In the genomic region with DNA sequence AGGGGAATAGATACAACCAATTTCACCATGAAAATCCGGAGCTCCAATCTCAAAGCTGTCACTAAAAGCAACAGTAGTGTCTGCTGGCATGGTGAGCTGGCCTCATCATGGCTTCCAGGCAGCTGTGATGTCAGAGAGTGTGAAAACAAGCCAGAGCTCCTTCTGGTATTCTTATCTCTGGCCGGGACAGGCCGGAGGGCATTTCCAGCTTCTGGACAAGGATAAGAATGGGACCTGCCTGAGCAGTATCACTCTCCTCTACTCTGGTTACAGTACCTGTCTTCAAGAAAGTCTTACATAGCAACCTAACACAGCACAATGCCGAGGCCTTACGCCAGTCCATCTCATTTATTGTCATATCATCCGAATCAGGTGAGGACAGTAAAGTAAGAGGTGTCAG, we compare ENCODE assay signal across 27 mouse cellular contexts. TPM values are rescaled to one million over a fixed set of nuclear protein-coding genes. Genes with fewer than 3 reads are reported as not detected.
DNase-seq lines count a peak whose midpoint lies in the region; ATAC-seq and TF ChIP-seq lines count a peak whose summit lies in the region.
"Had no signal": no experiment of that assay in that cellular context is flagged by ENCODE, and none has a peak within 500 bp of the region (broad histone marks: within the 10 kb centered on the region; RNA-seq: fewer than 3 reads in every experiment).

No protein-coding gene starts in this region.

- no peak overlapping the region for H3K4me3 ChIP-seq in heart, embryonic 11.5 days (ENCODE audit: low read depth, low read length)
- no peak overlapping the region for H3K4me3 ChIP-seq in heart, adult 2 months
- H3K4me3 ChIP-seq in limb, embryonic 13.5 days, result no peak overlapping the region
- no peak overlapping the region for H3K4me3 ChIP-seq in limb, embryonic 10.5 days
- peak overlapping the region in 1 of 2 experiments; percentile 4; a peak in 2 of 4 replicates for H3K4me3 ChIP-seq in ES-E14 (ENCODE audit: insufficient read depth in 1 of 2, low read depth in 1 of 2, low read length in 2 of 2, poor library complexity in 1 of 2, severe bottlenecking in 1 of 2)
- H3K4me3 ChIP-seq in embryonic facial prominence, embryonic 10.5 days, result no peak overlapping the region
- H3K4me3 ChIP-seq: forebrain, embryonic 13.5 days; gastrocnemius, adult 2 months; layer of hippocampus, adult 2 months; left cerebral cortex, adult 2 months; neural tube, embryonic 13.5 days had no signal

- no peaks in the 10 kb centered on the region for H3K9me3 ChIP-seq in heart, embryonic 11.5 days (replicated peaks; ENCODE audit: control insufficient read depth, low read length)
- no peaks in the 10 kb centered on the region for H3K9me3 ChIP-seq in limb, embryonic 13.5 days
- H3K9me3 ChIP-seq in limb, embryonic 10.5 days (replicated peaks), result no peaks in the 10 kb centered on the region
- no peaks in the 10 kb centered on the region for H3K9me3 ChIP-seq in ES-E14 (ENCODE audit: control insufficient read depth, insufficient read depth, low read depth, low read length)
- no peaks in the 10 kb centered on the region for H3K9me3 ChIP-seq in embryonic facial prominence, embryonic 10.5 days
- H3K9me3 ChIP-seq: forebrain, embryonic 13.5 days; neural tube, embryonic 13.5 days had no signal

- ATAC-seq in heart, embryonic 11.5 days (replicated peaks; ENCODE audit: insufficient number of reproducible peaks, low FRiP score, low TSS enrichment), result peak; percentile 76
- ATAC-seq in limb, embryonic 13.5 days (ENCODE audit: low FRiP score, low read depth), result no peak
- ATAC-seq: forebrain, embryonic 13.5 days had no signal

- H3K27me3 ChIP-seq in heart, embryonic 11.5 days (ENCODE audit: control insufficient read depth, insufficient read depth, low read length), result no peaks in the 10 kb centered on the region
- no peaks in the 10 kb centered on the region for H3K27me3 ChIP-seq in heart, adult 2 months (ENCODE audit: control insufficient read depth, insufficient read depth, low read length)
- H3K27me3 ChIP-seq in limb, embryonic 13.5 days, result no peaks in the 10 kb centered on the region
- no peaks in the 10 kb centered on the region for H3K27me3 ChIP-seq in limb, embryonic 10.5 days (ENCODE audit: low read depth, poor library complexity, severe bottlenecking)
- no peaks in the 10 kb centered on the region for H3K27me3 ChIP-seq in embryonic facial prominence, embryonic 10.5 days (replicated peaks; ENCODE audit: low read depth, poor library complexity, severe bottlenecking)
- H3K27me3 ChIP-seq: forebrain, embryonic 13.5 days; neural tube, embryonic 13.5 days had no signal

- no peaks in the 10 kb centered on the region for H3K79me2 ChIP-seq in heart, adult 2 months (replicated peaks; ENCODE audit: control insufficient read depth, insufficient read depth, low read length)

- no peak for TF ChIP-seq CTCF in heart, adult 2 months (IDR thresholded peaks at IDR 0.05)

- peak overlapping the region; percentile 12; the same call in 1 of the 2 replicates for H3K4me2 ChIP-seq in heart, embryonic 11.5 days
- H3K4me2 ChIP-seq in limb, embryonic 13.5 days (replicated peaks), result no peak overlapping the region
- H3K4me2 ChIP-seq: forebrain, embryonic 13.5 days; hindbrain, embryonic 14.5 days; midbrain, embryonic 11.5 days; neural tube, embryonic 13.5 days had no signal

- intact Hi-C loops in heart, adult 2 months (cut with DNase I), result no loop called here
- intact Hi-C loops in heart, postnatal 10 days (cut with DNase I), result no loop called here

- H3K9ac ChIP-seq in heart, embryonic 11.5 days (ENCODE audit: low read depth, low read length), result no peak overlapping the region
- H3K9ac ChIP-seq in heart, adult 2 months (ENCODE audit: low read depth, low read length), result no peak overlapping the region
- 0 out of 2 replicates have a peak overlapping the region, but pooled peaks have one; percentile 13 for H3K9ac ChIP-seq in limb, embryonic 13.5 days
- peak overlapping the region; percentile 50; the same call in 1 of the 2 replicates for H3K9ac ChIP-seq in ES-E14 (ENCODE audit: insufficient read depth, low read depth, low read length, poor library complexity, severe bottlenecking)
- H3K9ac ChIP-seq: forebrain, embryonic 13.5 days; hindbrain, embryonic 14.5 days; liver, embryonic 14.5 days; neural tube, embryonic 13.5 days had no signal

- 32% methylated on average over 6 of the region's 6 CpGs for WGBS in heart, embryonic 11.5 days (ENCODE audit: insufficient replicate concordance)
- 33% methylated on average over 6 of the region's 6 CpGs for WGBS in heart, adult 2 months
- WGBS in limb, embryonic 13.5 days, result 83% methylated on average over 6 of the region's 6 CpGs
- 78% methylated on average over 6 of the region's 6 CpGs for WGBS in limb, embryonic 10.5 days
- 84% methylated on average over 6 of the region's 6 CpGs for WGBS in embryonic facial prominence, embryonic 10.5 days

- H3K4me1 ChIP-seq in heart, embryonic 11.5 days (ENCODE audit: control insufficient read depth, insufficient read depth, low read length), result peaks cover 21% of the 10 kb centered on the region
- no peaks in the 10 kb centered on the region for H3K4me1 ChIP-seq in heart, adult 2 months (ENCODE audit: control insufficient read depth, insufficient read depth, low read length)
- peaks cover 4% of the 10 kb centered on the region; the same call in 1 of the 2 replicates for H3K4me1 ChIP-seq in limb, embryonic 13.5 days
- peaks cover 10% of the 10 kb centered on the region for H3K4me1 ChIP-seq in limb, embryonic 10.5 days
- H3K4me1 ChIP-seq in ES-E14 (ENCODE audit: control insufficient read depth in 2 of 2, insufficient read depth in 2 of 2, low read length in 2 of 2, poor library complexity in 1 of 2), result peaks cover 5 to 21% of the 10 kb centered on the region in 2 experiments
- H3K4me1 ChIP-seq in embryonic facial prominence, embryonic 10.5 days, result peaks cover 24% of the 10 kb centered on the region

- DNase-seq in heart, adult 2 months, result no peak
- DNase-seq in limb, embryonic 10.5 days (ENCODE audit: low spot score), result no peak
- DNase-seq in ES-E14 (ENCODE audit: low read depth, low spot score), result no peak
- DNase-seq in heart, postnatal 10 days, result peak; percentile 24 to 26
- DNase-seq in thymus, postnatal 14 days, result no peak
- no peak for DNase-seq in embryonic facial prominence, embryonic 10.5 days (ENCODE audit: low spot score)
- DNase-seq: adrenal gland, adult 8-10 months; cerebellum, adult 2 months; cerebellum, postnatal 25 days; gastrocnemius, adult 2 months; gastrocnemius, postnatal 36 days; kidney, adult 2 months; kidney, postnatal 36 days; lung, adult 2 months; lung, postnatal 10 days; right cerebral cortex, postnatal 4 days; thymus, adult 2 months; thymus, postnatal 4 days had no signal

- TF ChIP-seq EP300 in heart, adult 2 months (IDR thresholded peaks at IDR 0.05; ENCODE audit: insufficient read depth, low read depth, low read length), result no peak

- in situ Hi-C loops in ES-E14 (cut with MboI; ENCODE audit: low sequenced_read_pairs in 2 of 2, unreplicated experiment in 2 of 2), result loop anchor here in 1 of 2 experiments (25.0 kb wide), 1 partner anchor 392 kb away; no protein-coding TSS in a partner anchor

- no peaks in the 10 kb centered on the region for H3K36me3 ChIP-seq in heart, embryonic 11.5 days (ENCODE audit: control insufficient read depth, insufficient read depth, low read length)
- no peaks in the 10 kb centered on the region for H3K36me3 ChIP-seq in heart, adult 2 months (ENCODE audit: control insufficient read depth, insufficient read depth, low read length)
- H3K36me3 ChIP-seq in limb, embryonic 13.5 days, result no peaks in the 10 kb centered on the region
- H3K36me3 ChIP-seq in limb, embryonic 10.5 days, result no peaks in the 10 kb centered on the region
- no peaks in the 10 kb centered on the region for H3K36me3 ChIP-seq in ES-E14 (ENCODE audit: control insufficient read depth, insufficient read depth, low read length, poor library complexity, severe bottlenecking)
- H3K36me3 ChIP-seq in embryonic facial prominence, embryonic 10.5 days (replicated peaks), result no peaks in the 10 kb centered on the region
- H3K36me3 ChIP-seq: neural tube, embryonic 13.5 days had no signal

- H3K27ac ChIP-seq in heart, embryonic 11.5 days (ENCODE audit: low read depth, low read length), result peak overlapping the region; percentile 23
- H3K27ac ChIP-seq in heart, adult 2 months, result no peak overlapping the region
- H3K27ac ChIP-seq in limb, embryonic 13.5 days, result no peak overlapping the region
- no peak overlapping the region for H3K27ac ChIP-seq in limb, embryonic 10.5 days
- peak overlapping the region; percentile 99; the same call in 1 of the 2 replicates for H3K27ac ChIP-seq in ES-E14 (ENCODE audit: insufficient read depth, low read depth, low read length, poor library complexity, severe bottlenecking)
- H3K27ac ChIP-seq in embryonic facial prominence, embryonic 10.5 days (replicated peaks), result no peak overlapping the region
- H3K27ac ChIP-seq: forebrain, embryonic 13.5 days; gastrocnemius, adult 2 months; hindbrain, embryonic 14.5 days; layer of hippocampus, adult 2 months; left cerebral cortex, adult 2 months; liver, embryonic 14.5 days; neural tube, embryonic 13.5 days had no signal

- TF ChIP-seq POLR2A in heart, adult 2 months (IDR thresholded peaks at IDR 0.05; ENCODE audit: insufficient read depth, low read depth, low read length), result no peak

TF ChIP-seq in ES-E14, 5 proteins besides CTCF, POLR2A, EP300 and RAD21 (continues in another document):
- TF ChIP-seq ZC3H11A (IDR thresholded peaks at IDR 0.05; ENCODE audit: borderline replicate concordance, low read depth, low read length), result no peak
- no peak for TF ChIP-seq HCFC1 (IDR thresholded peaks at IDR 0.05; ENCODE audit: borderline replicate concordance, insufficient read depth, low read length)
- TF ChIP-seq MAFK (IDR thresholded peaks at IDR 0.05; ENCODE audit: insufficient read depth, low read depth, low read length), result no peak

RNA-seq across cellular contexts. Expression of a gene that starts 5.4 kb away (rescaled TPM):
- polyA plus RNA-seq in heart, embryonic 11.5 days (2014; fragmentation: Nextera tagmentation; extraction: Ambion mirVana), result 15.7 and 17.1 TPM in 2 replicates
- 10 to 100 TPM; 17.3 to 22.2 TPM for total RNA-seq in heart, adult 2 months (2021)
- polyA plus RNA-seq in heart, adult 2 months (2012; rRNA removed), result 11.9 and 13.4 TPM in 2 replicates
- 26.1 and 28.4 TPM in 2 replicates for polyA plus RNA-seq in limb, embryonic 13.5 days (2015; fragmentation: Nextera tagmentation; extraction: Ambion mirVana)
- 33.6 and 37.4 TPM in 2 replicates for polyA plus RNA-seq in limb, embryonic 10.5 days (2016; fragmentation: Nextera tagmentation; extraction: Ambion mirVana)
- 169 and 238 TPM in 2 replicates for total RNA-seq in ES-E14 (2012; rRNA removed)
- total RNA-seq in heart, postnatal 10 days (2021), result 10 to 100 TPM; 22.1 to 24.3 TPM
- polyA plus RNA-seq in embryonic facial prominence, embryonic 10.5 days (2016; fragmentation: Nextera tagmentation; extraction: Ambion mirVana), result 28.9 and 29.5 TPM in 2 replicates

RNA-seq across cellular contexts. Expression of a gene that starts 37.2 kb away (rescaled TPM):
- polyA plus RNA-seq in heart, embryonic 11.5 days (2014; fragmentation: Nextera tagmentation; extraction: Ambion mirVana), result 84.9 and 93.0 TPM in 2 replicates
- total RNA-seq in heart, adult 2 months (2021), result 10 to 100 TPM; 39.8 to 43.2 TPM
- polyA plus RNA-seq in heart, adult 2 months (2012; rRNA removed), result 27.6 and 49.3 TPM in 2 replicates
- polyA plus RNA-seq in limb, embryonic 13.5 days (2015; fragmentation: Nextera tagmentation; extraction: Ambion mirVana), result 77.6 and 79.1 TPM in 2 replicates
- polyA plus RNA-seq in limb, embryonic 10.5 days (2016; fragmentation: Nextera tagmentation; extraction: Ambion mirVana), result 85.7 and 97.8 TPM in 2 replicates
- total RNA-seq in ES-E14 (2012; rRNA removed), result 297 and 332 TPM in 2 replicates
- total RNA-seq in heart, postnatal 10 days (2021), result 10 to 100 TPM; 51.8 to 52.1 TPM
- polyA plus RNA-seq in embryonic facial prominence, embryonic 10.5 days (2016; fragmentation: Nextera tagmentation; extraction: Ambion mirVana), result 80.4 and 85.2 TPM in 2 replicates

Comparison
In these comparisons a context has a peak if more than half of its experiments do, and no peak if none do; other contexts are left out.
1. H3K27ac ChIP-seq: peak in heart, embryonic 11.5 days (single experiment) and ES-E14 (single experiment); none in heart, adult 2 months (single experiment), limb, embryonic 13.5 days (single experiment), limb, embryonic 10.5 days (single experiment) and embryonic facial prominence, embryonic 10.5 days (single experiment).
2. DNase-seq: peak in heart, postnatal 10 days (2 of 2); none in heart, adult 2 months (0 of 2), limb, embryonic 10.5 days (single experiment), ES-E14 (single experiment), thymus, postnatal 14 days (single experiment) and embryonic facial prominence, embryonic 10.5 days (single experiment).
3. H3K9ac ChIP-seq: peak in limb, embryonic 13.5 days (single experiment) and ES-E14 (single experiment); none in heart, embryonic 11.5 days (single experiment) and heart, adult 2 months (single experiment).